Mouse (Mus musculus): ENCODE measurements around the gene Lypd5. TPM values are rescaled to one million over a fixed set of nuclear protein-coding genes. Genes with fewer than 3 reads are reported as not detected.

Gene Lypd5
- total and polyA plus RNA-seq, 3 experiments = not detected

DNA sequence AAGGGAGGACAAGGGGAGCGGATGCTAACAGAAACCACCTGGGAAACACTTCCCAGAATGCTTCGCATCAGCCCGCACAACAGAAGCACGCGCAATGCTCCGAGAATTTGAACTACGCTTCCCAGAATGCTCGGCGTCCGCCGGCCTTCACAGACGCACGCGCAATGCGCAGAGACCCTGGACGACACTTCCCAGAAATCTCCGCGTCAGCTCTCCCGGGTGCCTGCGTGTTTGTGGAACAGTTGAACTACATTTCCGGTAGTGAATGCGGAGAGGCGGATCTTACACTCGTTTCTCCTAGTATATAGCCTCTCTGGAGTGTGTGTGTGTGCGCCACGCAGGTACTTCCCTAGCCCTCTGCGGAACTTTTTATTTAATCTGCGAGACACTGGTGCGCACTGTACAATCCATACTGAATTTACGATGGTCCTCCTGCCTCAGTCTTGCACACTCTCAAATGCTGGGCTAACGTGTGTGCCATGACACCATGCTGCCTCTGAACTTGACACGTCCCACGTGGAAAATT lies 32.4 kb upstream of the Lypd5 start, which contains the start of gene Zfp94 (continued):
- peak; percentile 85 for TF ChIP-seq TCF12 (IDR thresholded peaks at IDR 0.05; ENCODE audit: low read depth, low read length)
- no peak for TF ChIP-seq EP300 (IDR thresholded peaks at IDR 0.05; ENCODE audit: low read length)
- TF ChIP-seq JUND (conservative IDR thresholded peaks at IDR 0.05; ENCODE audit: low read depth, low read length) = no peak
- peak; percentile 63; the same call in 1 of the 2 replicates for TF ChIP-seq MAX (IDR thresholded peaks at IDR 0.05; ENCODE audit: low read length)
- peak; percentile 97 for TF ChIP-seq KAT2A (IDR thresholded peaks at IDR 0.05; ENCODE audit: insufficient replicate concordance, low read length)
- TF ChIP-seq MXI1 (IDR thresholded peaks at IDR 0.05; ENCODE audit: low read depth, low read length) = peak; percentile 89
- TF ChIP-seq BHLHE40 (IDR thresholded peaks at IDR 0.05; ENCODE audit: low read depth, low read length) = peak; percentile 60
- TF ChIP-seq MEF2A (IDR thresholded peaks at IDR 0.05; ENCODE audit: borderline replicate concordance, low read depth, low read length) = peak; percentile 56
- peak; percentile 87; the same call in 1 of the 2 replicates for TF ChIP-seq SIN3A (IDR thresholded peaks at IDR 0.05; ENCODE audit: low read length)
- no peak for TF ChIP-seq ZC3H11A (IDR thresholded peaks at IDR 0.05; ENCODE audit: low read depth, low read length)
- TF ChIP-seq UBTF (IDR thresholded peaks at IDR 0.05; ENCODE audit: low read depth, low read length) = no peak
- TF ChIP-seq POLR2AphosphoS2 (IDR thresholded peaks at IDR 0.05; ENCODE audit: low read depth, low read length) = no peak; the same call in 1 of the 2 replicates
- TF ChIP-seq MAZ (IDR thresholded peaks at IDR 0.05; ENCODE audit: low read depth, low read length) = no peak; the same call in 1 of the 2 replicates
- TF ChIP-seq USF2 (conservative IDR thresholded peaks at IDR 0.05; ENCODE audit: low read depth, low read length) = no peak
- TF ChIP-seq CTCF (conservative IDR thresholded peaks at IDR 0.05 in 1 of 2, IDR thresholded peaks at IDR 0.05 in 1 of 2; ENCODE audit: low read depth in 2 of 2, low read length in 2 of 2) = no peak
- TF ChIP-seq IRF4 (IDR thresholded peaks at IDR 0.05; ENCODE audit: low read depth, low read length) = peak; percentile 68
- 0 out of 2 replicates have a peak, but pooled peaks have one; percentile 37 for TF ChIP-seq CHD2 (IDR thresholded peaks at IDR 0.05; ENCODE audit: low read length)
- TF ChIP-seq JUN (IDR thresholded peaks at IDR 0.05; ENCODE audit: insufficient read depth, low read depth, low read length) = no peak
- peak; percentile 93 for TF ChIP-seq ELF1 (IDR thresholded peaks at IDR 0.05; ENCODE audit: low read depth, low read length)
- TF ChIP-seq POLR2A (IDR thresholded peaks at IDR 0.05; ENCODE audit: low read depth, low read length) = peak; percentile 90

DNA sequence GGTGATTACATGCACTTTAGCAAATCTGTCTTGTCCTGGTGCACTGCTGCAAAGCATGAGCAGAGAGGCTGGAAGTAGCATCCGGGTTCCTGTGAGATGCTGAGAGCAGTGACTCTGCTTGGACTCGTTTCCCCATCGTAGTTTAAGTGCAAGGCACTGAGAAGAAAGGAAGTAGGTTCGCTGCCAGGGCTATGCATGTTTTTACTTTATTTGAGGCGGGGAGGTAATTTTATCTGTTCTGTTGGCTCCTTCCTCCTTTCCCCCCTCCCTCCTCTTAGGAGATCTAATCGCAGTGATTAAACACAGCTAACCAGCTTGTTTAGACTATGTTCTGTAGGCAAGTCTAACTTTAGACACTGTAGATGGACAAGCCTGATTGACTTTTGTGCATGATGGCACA lies 30.1 kb upstream of the Lypd5 start:
- H3K36me3 ChIP-seq (replicated peaks in 1 of 2; ENCODE audit: control insufficient read depth in 1 of 2, insufficient read depth in 1 of 2, low read length in 1 of 2) = peaks cover 0 to 5% of the 10 kb centered on the region in 2 experiments
- H3K4me1 ChIP-seq (ENCODE audit: control insufficient read depth in 1 of 2, insufficient read depth in 2 of 2) = peaks cover 2 to 16% of the 10 kb centered on the region in 2 experiments
- H3K27ac ChIP-seq (ENCODE audit: insufficient read depth, low read depth) = no peak overlapping the region
- H3K4me2 ChIP-seq (ENCODE audit: insufficient read depth, low read depth, poor library complexity, severe bottlenecking) = no peak overlapping the region
- H3K9me3 ChIP-seq (replicated peaks; ENCODE audit: low read length) = peaks cover 1% of the 10 kb centered on the region
- H3K27me3 ChIP-seq (replicated peaks) = peaks cover 10% of the 10 kb centered on the region
- DNase-seq (ENCODE audit: extremely low read depth) = no peak
- H3K4me3 ChIP-seq (replicated peaks in 1 of 3; ENCODE audit: low read depth in 2 of 3, low read length in 2 of 3, poor library complexity in 1 of 3) = no peak overlapping the region
- dilution Hi-C loops (cut with MboI; ENCODE audit: extremely low pct_ligation_motif_present, extremely low pct_unique_long_range_greater_than_20kb, low sequenced_read_pairs) = no loop called here
- TF ChIP-seq USF2 (conservative IDR thresholded peaks at IDR 0.05; ENCODE audit: low read depth, low read length) = no peak
- no peak for TF ChIP-seq MEF2A (IDR thresholded peaks at IDR 0.05; ENCODE audit: borderline replicate concordance, low read depth, low read length)
- TF ChIP-seq UBTF (IDR thresholded peaks at IDR 0.05; ENCODE audit: low read depth, low read length) = no peak
- TF ChIP-seq SMC3 (IDR thresholded peaks at IDR 0.05; ENCODE audit: low read depth, low read length) = no peak
- no peak for TF ChIP-seq MAZ (IDR thresholded peaks at IDR 0.05; ENCODE audit: low read depth, low read length)
- TF ChIP-seq MAFK (IDR thresholded peaks at IDR 0.05; ENCODE audit: insufficient replicate concordance, low read length) = no peak
- no peak for TF ChIP-seq ZNF384 (IDR thresholded peaks at IDR 0.05; ENCODE audit: low read depth, low read length)
- no peak for TF ChIP-seq ZKSCAN1 (IDR thresholded peaks at IDR 0.05; ENCODE audit: borderline replicate concordance, low read depth, low read length)
- in situ Hi-C loops (cut with MboI; ENCODE audit: low pct_ligation_motif_present, low pct_unique_long_range_greater_than_20kb, low sequenced_read_pairs) = no loop called here
- H3K79me2 ChIP-seq (replicated peaks; ENCODE audit: control insufficient read depth, extremely low read depth, insufficient read depth, poor library complexity, severe bottlenecking) = no peaks in the 10 kb centered on the region
- H3K9ac ChIP-seq (ENCODE audit: insufficient read depth, low read depth) = no peak overlapping the region
